Mouse (Mus musculus): Measurements from ENCODE around the gene Reck.

Reck gene

GRCm38 (mm10) chr4:43970393-43971330, 95.3 kb downstream of the Reck start:
- DNase-seq, result no peak

GRCm38 (mm10) chr4:43971541-43972136, 96.3 kb downstream of the Reck start:
- DNase-seq, result no peak

- DNase-seq, result no peak
These were observed 96.8 kb downstream of the Reck start for GRCm38 (mm10) chr4:43972137-43972591.

GRCm38 (mm10) chr4:43973526-43973981, 98.2 kb downstream of the Reck start:
- peak; percentile 12 for DNase-seq

- DNase-seq, result no peak
These were observed 99.7 kb downstream of the Reck start for GRCm38 (mm10) chr4:43974914-43975616.

GRCm38 (mm10) chr4:43976223-43976740, 101.0 kb downstream of the Reck start:
- DNase-seq, result no peak

GRCm38 (mm10) chr4:43978521-43979443, 103.5 kb downstream of the Reck start:
- no peak for DNase-seq

- DNase-seq, result peak; percentile 67
These were observed 104.4 kb downstream of the Reck start for GRCm38 (mm10) chr4:43979746-43980145.

- DNase-seq, result no peak
These were observed 104.9 kb downstream of the Reck start for GRCm38 (mm10) chr4:43980236-43980635.

GRCm38 (mm10) chr4:43980846-43981245, 105.5 kb downstream of the Reck start:
- no peak for DNase-seq

- no peak for DNase-seq
These were observed 105.9 kb downstream of the Reck start for GRCm38 (mm10) chr4:43981251-43981650.

GRCm38 (mm10) chr4:43982053-43982732, 106.9 kb downstream of the Reck start:
- DNase-seq, result peak; percentile 79

GRCm38 (mm10) chr4:43983181-43983580, 107.9 kb downstream of the Reck start, which contains the start of gene Ccin:
Ccin (plus strand) TSS chr4:43983483.
- no peak for DNase-seq

GRCm38 (mm10) chr4:43983756-43984155, 108.4 kb downstream of the Reck start:
- DNase-seq, result no peak

GRCm38 (mm10) chr4:43984326-43984725, 109.0 kb downstream of the Reck start:
- DNase-seq, result no peak

GRCm38 (mm10) chr4:43988976-43989375, 113.6 kb downstream of the Reck start:
- DNase-seq, result no peak

GRCm38 (mm10) chr4:43993072-43993471, 117.7 kb downstream of the Reck start:
- no peak for DNase-seq

- no peak for DNase-seq
These were observed 119.0 kb downstream of the Reck start for GRCm38 (mm10) chr4:43994342-43994741.

Measured in cerebellum, adult 11 months (tissue).